Mouse (Mus musculus) c-Kit-positive CD71-negative TER-119-negative erythroid progenitor cells, embryonic 14.5 days (primary cell): ENCODE results near the gene Eif5a.
"Not testable (repeated sequence)": the region's sequence is repeated elsewhere in the genome, so short reads cannot be mapped to it uniquely, and the experiment has no call there.

Experiments used
- DNase-seq: peaks from one replicate; pipeline ENCODE4 v3.0.0-alpha.2; 2013; ENCODE audit warnings: low read depth

Gene Eif5a

DNA sequence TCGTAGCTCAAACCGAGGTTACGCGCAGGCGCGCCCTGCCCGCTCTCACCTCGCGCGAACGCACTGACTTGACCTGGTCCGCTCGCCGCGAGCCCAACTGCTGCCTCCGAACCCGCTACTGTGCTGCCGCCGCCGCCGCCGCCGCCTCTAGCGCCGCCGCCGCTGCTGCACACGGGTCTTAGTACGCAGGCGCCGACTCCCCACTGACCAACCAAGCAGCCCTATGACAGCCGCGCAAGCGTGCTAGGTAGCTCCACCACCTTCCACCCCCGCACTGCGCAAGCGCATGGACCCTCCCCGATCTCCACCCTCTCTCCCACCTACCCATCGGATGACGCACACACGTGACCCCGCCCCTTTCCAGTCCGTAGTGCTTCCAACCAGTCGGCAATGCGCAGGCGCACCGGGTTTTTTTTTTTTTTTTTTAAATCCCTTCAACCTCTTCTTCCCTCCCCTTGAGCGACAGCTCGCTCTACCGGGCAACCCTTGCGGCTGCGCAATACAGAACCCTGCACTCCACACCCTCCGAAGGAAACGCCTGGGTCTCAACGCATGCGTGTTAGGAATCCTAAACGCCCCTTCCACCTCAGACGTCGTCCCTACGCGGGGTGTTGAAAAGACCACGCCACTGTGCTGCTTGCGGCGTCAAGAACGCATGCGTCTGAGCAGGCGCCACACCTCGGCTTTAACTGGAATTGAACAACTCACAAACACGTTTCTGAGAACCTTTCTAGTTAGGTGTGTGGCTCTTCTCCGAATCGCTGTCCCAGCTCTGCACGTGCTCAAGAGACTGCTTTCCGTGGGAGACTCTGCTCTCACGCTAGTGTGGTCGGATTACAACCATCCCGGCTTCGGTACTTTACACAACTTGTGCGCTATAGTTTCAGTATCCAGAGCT lies at the start of gene Eif5a:
TSS of gene Eif5a (minus strand) at position 845 of the 898 bp plus-strand sequence.
- DNase-seq = peak; percentile 100

DNA sequence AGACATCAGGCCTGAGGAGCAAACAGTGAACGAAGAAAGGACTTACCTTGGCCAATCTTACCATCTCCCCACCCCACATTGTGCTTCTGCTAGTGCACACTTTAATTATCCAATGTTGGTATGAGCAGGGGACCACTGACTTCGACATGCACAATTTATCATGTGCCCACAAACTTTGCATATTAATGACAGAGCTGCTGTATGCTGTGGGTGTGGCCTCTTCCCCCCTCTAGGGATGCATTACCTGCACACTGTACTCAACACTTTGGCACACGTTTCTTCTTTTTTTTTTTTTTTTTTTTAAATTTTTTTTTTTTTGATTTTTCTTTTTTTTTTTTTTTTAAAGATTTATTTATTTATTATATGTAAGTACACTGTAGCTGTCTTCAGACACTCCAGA lies 49.0 kb upstream of the Eif5a start:
- DNase-seq = no peak

- no peak for DNase-seq
Observed at GRCm38 (mm10) chr11:69970222-69970621, 48.5 kb upstream of the Eif5a start.

GRCm38 (mm10) chr11:69968793-69969192 lies 47.0 kb upstream of the Eif5a start:
- DNase-seq = no peak

DNA sequence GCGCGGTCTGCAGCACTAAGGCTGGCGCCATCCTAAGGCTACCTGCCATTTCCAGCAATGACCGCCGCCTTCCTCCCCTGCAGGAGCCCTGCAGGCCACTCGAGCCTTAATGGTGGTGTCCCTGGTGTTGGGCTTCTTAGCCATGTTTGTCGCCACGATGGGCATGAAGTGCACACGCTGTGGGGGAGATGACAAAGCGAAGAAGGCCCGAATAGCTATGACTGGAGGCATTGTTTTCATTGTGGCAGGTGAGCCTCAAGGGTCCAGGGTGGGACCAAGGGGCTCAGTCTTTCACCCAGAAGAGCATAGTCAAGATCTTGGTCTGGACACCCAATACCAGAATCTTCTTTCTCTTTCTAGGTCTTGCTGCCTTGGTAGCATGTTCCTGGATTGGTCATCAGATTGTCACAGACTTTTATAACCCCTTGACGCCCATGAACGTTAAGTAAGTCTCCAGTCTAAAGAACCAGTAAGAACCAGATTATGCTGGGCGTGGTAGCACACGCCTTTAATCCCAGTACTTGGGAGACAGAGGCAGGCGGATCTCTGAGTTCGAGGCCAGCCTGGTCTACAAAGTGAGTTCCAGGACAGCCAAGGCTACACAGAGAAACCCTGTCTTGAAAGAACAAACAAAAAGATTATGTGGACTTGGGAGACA lies 45.2 kb upstream of the Eif5a start:
- DNase-seq = no peak

DNA sequence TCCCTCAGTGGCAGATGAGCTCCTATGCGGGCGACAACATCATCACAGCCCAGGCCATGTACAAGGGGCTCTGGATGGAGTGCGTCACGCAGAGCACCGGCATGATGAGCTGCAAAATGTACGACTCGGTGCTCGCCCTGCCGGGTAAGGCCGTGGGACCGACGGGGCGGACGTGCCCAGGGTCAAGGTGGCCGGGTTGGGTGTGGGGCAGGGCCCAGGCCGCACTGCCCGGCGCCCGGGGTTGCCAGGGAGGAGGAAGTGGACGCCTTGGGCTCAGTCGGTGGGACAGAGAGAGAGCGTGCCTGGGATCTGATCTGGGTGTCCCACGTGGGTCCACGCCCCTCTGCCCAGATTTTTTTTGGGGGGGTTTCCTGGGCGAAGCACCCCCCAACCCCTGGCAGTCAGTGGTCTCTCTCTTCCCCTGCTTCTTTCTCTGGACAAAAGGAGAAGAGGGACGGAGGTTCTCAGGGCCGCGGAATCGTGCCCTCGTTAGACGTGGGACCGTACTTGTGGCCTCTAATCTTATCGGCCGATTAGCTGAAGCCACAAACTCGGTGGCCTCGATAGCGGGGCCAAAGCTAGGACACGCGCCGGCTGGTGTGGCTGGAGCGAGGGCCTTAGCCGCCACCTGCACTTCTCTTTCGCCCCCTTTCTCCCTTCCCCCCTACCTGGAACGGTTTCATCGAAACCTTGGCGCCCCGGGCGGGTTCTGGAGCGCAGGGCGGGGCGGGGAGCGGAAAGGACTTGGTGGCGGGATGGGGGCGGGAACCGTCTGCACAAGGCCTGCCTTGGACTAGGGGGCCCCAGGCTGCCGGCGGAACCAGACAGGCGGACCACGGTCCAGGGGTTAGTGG lies 44.5 kb upstream of the Eif5a start:
- DNase-seq = no peak

DNA sequence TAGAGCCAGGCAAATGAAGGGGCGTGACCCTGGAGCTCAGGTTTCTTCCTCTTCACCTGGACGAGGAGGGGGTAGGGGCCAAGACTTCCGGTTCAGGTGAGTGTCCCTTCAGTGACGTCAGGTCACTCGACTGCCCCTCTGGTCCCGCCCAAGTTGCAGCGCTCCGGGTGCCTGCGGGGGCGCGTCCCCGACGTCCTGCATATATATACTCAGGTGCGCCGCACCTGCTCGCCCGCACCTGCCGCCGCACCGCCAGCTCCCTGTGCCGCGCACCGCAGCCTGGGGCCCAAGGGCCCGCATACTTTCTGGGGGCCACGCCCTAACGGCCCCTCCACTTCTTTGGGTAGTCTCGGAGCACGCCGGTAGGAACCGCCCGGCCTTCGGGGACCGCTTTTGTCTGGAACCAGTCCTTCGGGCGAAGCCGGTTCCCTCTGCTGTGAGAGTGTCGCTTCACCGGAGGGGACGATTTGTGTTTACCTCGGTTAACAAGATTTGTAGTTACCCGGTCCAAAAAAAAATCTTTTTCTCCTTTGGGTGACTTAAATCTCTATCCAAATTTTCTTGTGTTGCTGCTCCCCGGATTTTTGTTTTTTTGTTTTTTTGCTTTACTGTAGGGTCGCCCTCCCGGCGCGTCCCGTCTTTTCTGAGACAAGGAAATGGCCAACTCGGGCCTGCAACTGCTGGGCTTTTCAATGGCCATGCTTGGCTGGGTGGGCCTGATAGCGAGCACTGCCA lies 43.7 kb upstream of the Eif5a start:
- no peak for DNase-seq

DNA sequence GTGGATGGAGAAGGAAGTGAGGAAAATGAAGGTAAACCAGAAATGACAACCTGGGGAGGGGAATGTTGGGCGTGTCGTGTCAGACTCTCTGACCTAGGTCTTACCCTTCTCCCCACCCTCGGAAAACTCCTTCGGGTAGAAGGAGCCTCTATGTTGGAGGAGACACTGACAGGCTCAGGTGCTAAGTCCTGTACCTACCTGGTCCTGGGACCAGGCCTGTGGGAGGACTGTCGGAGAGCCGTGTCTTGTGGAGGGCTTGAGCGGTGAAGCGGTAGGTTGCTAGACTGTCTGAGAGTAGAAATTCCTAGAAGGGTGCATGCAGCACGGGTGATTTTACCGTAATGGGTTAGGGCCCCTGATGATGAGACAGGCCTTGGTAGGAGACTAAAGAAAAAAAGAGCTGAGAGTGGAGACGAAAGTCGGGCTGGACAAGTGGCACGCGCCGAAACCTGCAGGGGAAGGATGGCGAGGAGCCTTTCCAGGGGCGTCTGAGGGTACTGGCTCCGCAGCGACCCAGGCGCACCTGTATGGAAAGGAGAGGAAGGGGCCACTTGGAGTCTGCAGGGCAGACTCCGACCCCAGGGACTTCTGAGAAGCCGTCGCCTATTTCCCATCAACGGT lies 43.0 kb upstream of the Eif5a start, which contains the start of gene Cldn7:
TSS of gene Cldn7 (plus strand) at position 130 of the 621 bp plus-strand sequence.
- no peak for DNase-seq

- DNase-seq = no peak
Observed at GRCm38 (mm10) chr11:69961841-69962240, 40.1 kb upstream of the Eif5a start.

DNA sequence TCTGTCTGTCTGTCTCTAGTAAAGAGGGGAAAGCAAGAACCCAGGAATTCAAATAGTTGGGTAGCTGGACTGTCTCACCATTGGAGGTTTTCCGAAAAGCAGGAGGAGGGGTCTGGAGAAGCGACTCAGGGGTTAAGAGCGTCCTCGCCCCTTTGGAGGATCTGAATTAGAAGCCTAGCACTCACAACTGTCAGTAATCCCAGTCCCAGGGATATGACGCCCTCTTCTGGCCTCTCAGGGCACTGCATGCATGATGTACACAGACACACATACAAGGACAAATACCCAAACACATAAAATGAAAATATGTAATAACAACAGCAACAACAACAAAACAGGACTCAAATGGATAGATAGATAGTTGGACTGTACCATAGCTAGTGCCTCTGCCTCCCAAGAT lies 38.9 kb upstream of the Eif5a start:
- DNase-seq = no peak

- no peak for DNase-seq
Observed at GRCm38 (mm10) chr11:69956218-69956617, 34.5 kb upstream of the Eif5a start.

DNA sequence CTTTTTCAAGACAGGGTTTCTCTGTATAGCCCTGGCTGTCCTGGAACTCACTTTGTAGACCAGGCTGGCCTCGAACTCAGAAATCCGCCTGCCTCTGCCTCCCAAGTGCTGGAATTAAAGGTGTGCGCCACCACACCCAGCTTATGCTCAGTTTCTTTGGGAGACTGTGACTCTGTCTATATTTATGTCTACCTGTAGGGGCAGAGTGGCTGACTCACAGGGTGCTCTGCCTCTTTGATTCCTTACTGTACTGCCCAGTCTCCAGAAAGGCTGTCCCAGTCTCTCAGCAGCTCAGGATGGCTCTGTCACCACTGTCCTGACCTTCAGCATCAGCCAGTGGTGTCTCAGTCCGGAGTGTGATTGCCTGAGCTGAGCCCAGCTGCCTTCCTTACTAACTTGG lies 33.9 kb upstream of the Eif5a start:
- DNase-seq = not testable (repeated sequence)

DNA sequence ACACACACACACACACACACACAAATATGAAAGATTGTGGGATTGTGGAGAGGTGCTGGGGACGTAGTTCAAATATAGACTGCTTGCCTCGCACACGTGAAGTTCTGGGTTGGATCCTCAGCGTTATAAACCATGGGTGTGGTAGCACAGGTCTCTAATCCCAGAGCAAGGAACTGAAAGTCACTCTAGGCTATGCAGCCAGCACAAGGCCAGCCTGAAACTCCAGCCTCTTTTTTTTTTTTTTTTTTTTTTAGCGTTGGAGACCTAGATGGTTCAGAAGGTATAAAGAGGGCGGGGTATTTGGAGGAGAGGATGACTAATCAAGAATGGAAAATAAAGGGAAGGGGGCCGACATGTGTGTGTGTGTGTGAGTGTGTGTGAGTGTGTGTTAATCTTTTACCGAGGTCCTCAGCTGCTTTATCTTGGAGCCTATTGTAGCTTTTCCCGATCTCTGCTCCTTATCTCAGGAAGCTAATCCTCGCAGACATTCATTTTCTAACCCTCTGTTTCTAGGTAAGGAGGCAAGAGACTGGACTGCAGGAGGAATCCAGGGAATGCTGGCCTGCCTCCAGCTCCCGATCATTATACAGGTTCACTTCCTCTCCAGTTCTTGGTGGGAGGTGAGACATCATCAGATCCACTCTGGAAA lies 31.6 kb upstream of the Eif5a start:
- no peak for DNase-seq

- no peak for DNase-seq
Observed at GRCm38 (mm10) chr11:69952274-69952673, 30.5 kb upstream of the Eif5a start.

GRCm38 (mm10) chr11:69950807-69951459 lies 29.2 kb upstream of the Eif5a start:
- no peak for DNase-seq

DNA sequence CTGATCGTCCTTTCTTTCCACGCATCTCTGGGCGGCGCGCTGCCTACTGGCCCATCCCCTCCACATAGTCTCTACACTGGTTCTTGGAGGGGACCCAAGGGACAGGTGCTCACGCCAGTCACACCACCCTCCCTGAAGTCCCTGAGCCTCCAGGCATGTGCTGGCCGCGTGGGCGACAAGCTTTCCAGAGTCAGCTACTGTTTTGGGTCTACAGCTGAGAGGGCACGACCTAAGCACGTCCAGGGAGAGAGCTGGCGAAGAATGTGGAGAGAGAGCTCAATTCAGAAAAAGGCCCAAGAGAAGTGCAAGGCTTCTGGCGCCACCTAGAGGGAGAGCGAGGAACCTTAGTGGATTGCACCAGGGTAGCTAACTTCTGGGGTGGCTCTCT lies 27.0 kb upstream of the Eif5a start:
- peak; percentile 96 for DNase-seq

DNA sequence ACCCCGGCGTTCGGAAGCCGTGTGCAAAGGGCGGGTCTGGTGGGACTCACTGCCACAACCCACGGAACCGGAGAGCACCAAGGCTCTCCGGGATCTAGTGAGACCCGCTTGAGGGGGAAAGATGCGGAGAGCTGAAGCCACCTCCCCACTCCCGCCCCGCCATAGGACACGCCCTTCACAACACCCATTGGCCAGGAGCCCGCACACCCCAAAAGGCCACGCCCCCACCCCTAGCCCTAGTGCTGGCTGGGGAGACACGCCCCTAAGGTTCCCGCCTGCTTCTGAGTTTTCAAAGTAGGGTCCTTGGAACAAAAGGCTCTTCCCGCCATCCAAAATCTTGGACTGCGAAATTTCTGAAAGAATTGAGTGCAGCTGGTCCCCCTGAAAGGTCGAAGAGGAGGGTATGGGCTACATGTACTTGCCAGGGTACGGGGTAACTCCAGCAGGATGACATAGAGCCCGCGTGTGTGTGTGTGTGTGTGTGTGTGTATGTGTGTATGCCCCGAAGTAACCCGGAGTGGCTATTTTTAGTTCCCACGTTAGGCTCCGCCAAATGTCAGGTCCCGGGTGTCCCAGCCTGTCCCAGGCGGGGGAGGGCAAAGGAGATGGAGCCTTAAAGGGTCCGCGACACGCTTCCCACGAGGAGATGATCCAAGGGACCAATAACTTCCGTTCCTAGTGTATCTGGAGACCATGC lies 26.5 kb upstream of the Eif5a start, which contains the start of gene Slc2a4:
TSS of gene Slc2a4 (minus strand) at position 123 of the 697 bp plus-strand sequence.
- DNase-seq = peak; percentile 92

- no peak for DNase-seq
Observed at GRCm38 (mm10) chr11:69947337-69948065, 25.7 kb upstream of the Eif5a start.
